Mouse (Mus musculus): Measurements from ENCODE around the gene Arl15.

DNA sequence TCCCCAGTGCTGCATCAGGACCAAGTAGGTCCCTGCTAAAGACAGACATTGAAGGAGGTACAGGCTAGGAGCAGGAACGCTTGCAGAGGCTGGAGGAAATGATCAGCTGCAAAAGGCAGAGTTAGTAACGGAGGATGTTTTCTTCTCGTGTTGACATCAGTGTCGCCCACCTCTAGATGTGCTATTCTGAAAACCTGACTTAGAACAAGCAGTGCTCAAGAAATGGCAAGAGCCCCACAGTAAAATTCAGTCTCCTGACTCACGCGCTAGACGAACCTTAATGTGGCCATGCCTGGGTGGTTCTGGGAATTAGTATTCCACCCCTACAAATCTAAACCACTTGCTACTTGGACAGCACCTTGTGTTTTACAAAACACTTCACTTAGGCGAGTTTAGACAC, 291.1 kb downstream of the Arl15 start:
- no peak for TF ChIP-seq POLR2A (IDR thresholded peaks at IDR 0.05; ENCODE audit: borderline replicate concordance, extremely low read depth, insufficient read depth, insufficient read length, poor library complexity, severe bottlenecking)
- no peak for TF ChIP-seq CTCF (IDR thresholded peaks at IDR 0.05; ENCODE audit: borderline replicate concordance, extremely low read depth, insufficient read depth, insufficient read length)

Measured in brain, embryonic 14.5 days (tissue).